Mouse (Mus musculus) cortical plate, adult 2 months (tissue): ENCODE measurements at regions not wholly inside any gene's neighbourhood (a gene's known extent, or its start where the extent isn't known, plus 50 kb on each side); places are given as distances from the start of the nearest gene placed in this dataset.

Experiments used
- CTCF ChIP-seq: fragments of 200-500 bp; IDR thresholded peaks from 2 replicates; pipeline ENCODE4 v1.5.1; 2011; ENCODE audit warnings: mild to moderate bottlenecking, control low read depth, low read length; ENCODE audit not compliant: insufficient read depth; ENCODE audit errors: extremely low read depth
- POLR2A ChIP-seq: fragments of 200-500 bp; IDR thresholded peaks from 2 replicates; pipeline ENCODE4 v1.6.1; 2011; ENCODE audit warnings: mild to moderate bottlenecking, low read length, control low read depth; ENCODE audit not compliant: insufficient read depth; ENCODE audit errors: extremely low read depth

GRCm38 (mm10) chr11:71897551-71897950 lies 139.8 kb downstream of the Aipl1 start:
- TF ChIP-seq POLR2A (no peak), CTCF (no peak)
